Mouse (Mus musculus): ENCODE results near the gene Trip11.

GRCm38 (mm10) chr12:101831221-101831620, 81.8 kb downstream of the Trip11 start:
- TF ChIP-seq CTCF (conservative IDR thresholded peaks at IDR 0.05 in 1 of 2, IDR thresholded peaks at IDR 0.05 in 1 of 2; ENCODE audit: low read depth in 2 of 2, low read length in 2 of 2) = no peak
- no peak for TF ChIP-seq POLR2A (IDR thresholded peaks at IDR 0.05; ENCODE audit: low read depth, low read length)
- no peak for TF ChIP-seq EP300 (IDR thresholded peaks at IDR 0.05; ENCODE audit: low read length)
